Mouse (Mus musculus): ENCODE data around the gene Gm10577. TPM values are rescaled to one million over a fixed set of nuclear protein-coding genes. Genes with fewer than 3 reads are reported as not detected.

Gm10577 gene
- polyA plus RNA-seq, 2 experiments = not detected

GRCm38 (mm10) chr4:100990996-100991395 lies 29.5 kb downstream of the Gm10577 start:
- Histone ChIP-seq H3K9ac (replicated peaks) (no peak overlapping the region), H3K27me3 (ENCODE audit: control insufficient read depth, insufficient read depth, low read length) (no peaks in the 10 kb centered on the region), H3K9me3 (ENCODE audit: control insufficient read depth, low read length) (no peaks in the 10 kb centered on the region), H3K4me2 (ENCODE audit: low read depth) (no peak overlapping the region), H3K4me3 (ENCODE audit: insufficient read depth in 1 of 2, low read depth in 2 of 2, low read length in 2 of 2) (no peak overlapping the region), H3K36me3 (replicated peaks; ENCODE audit: control insufficient read depth, insufficient read depth, low read depth) (no peaks in the 10 kb centered on the region), H3K4me1 (replicated peaks; ENCODE audit: control insufficient read depth in 2 of 2, insufficient read depth in 2 of 2, low read length in 1 of 2) (peaks cover 32 to 41% of the 10 kb centered on the region in 2 experiments), H3K27ac (no peak overlapping the region)
- DNase-seq (ENCODE audit: low read depth in 3 of 3, low spot score in 3 of 3) = no peak
- TF ChIP-seq EP300 (IDR thresholded peaks at IDR 0.05; ENCODE audit: low read depth) = no peak
- no peak for TF ChIP-seq CTCF (IDR thresholded peaks at IDR 0.05; ENCODE audit: low read depth)
- WGBS (ENCODE audit: insufficient replicate concordance) = 76% methylated on average over 4 of the region's 4 CpGs
- no peak for ATAC-seq (ENCODE audit: insufficient read depth)

- H3K27ac ChIP-seq = no peak overlapping the region
- H3K36me3 ChIP-seq (replicated peaks; ENCODE audit: control insufficient read depth, insufficient read depth, low read depth) = no peaks in the 10 kb centered on the region
- TF ChIP-seq EP300 (IDR thresholded peaks at IDR 0.05; ENCODE audit: low read depth) (no peak), CTCF (IDR thresholded peaks at IDR 0.05; ENCODE audit: low read depth) (peak; percentile 71)
- H3K9ac ChIP-seq (replicated peaks) = no peak overlapping the region
- ATAC-seq (ENCODE audit: insufficient read depth) (no peak), DNase-seq (ENCODE audit: low read depth in 3 of 3, low spot score in 3 of 3) (peak in 1 of 3 experiments; percentile 30)
- H3K9me3 ChIP-seq (ENCODE audit: control insufficient read depth, low read length) = no peaks in the 10 kb centered on the region
- H3K4me2 ChIP-seq (ENCODE audit: low read depth) = no peak overlapping the region
- no peaks in the 10 kb centered on the region for H3K27me3 ChIP-seq (ENCODE audit: control insufficient read depth, insufficient read depth, low read length)
- H3K4me3 ChIP-seq (ENCODE audit: insufficient read depth in 1 of 2, low read depth in 2 of 2, low read length in 2 of 2) = no peak overlapping the region
- H3K4me1 ChIP-seq (replicated peaks; ENCODE audit: control insufficient read depth in 2 of 2, insufficient read depth in 2 of 2, low read length in 1 of 2) = peaks cover 18 to 21% of the 10 kb centered on the region in 2 experiments
- WGBS (ENCODE audit: insufficient replicate concordance) = 79% methylated on average over 8 of the region's 8 CpGs
These were observed 32.2 kb downstream of the Gm10577 start for GRCm38 (mm10) chr4:100988231-100988799.

GRCm38 (mm10) chr4:100987187-100987586 lies 33.3 kb downstream of the Gm10577 start:
- ATAC-seq (ENCODE audit: insufficient read depth) (no peak), DNase-seq (ENCODE audit: low read depth in 3 of 3, low spot score in 3 of 3) (no peak)
- peaks cover 8 to 10% of the 10 kb centered on the region in 2 experiments for H3K4me1 ChIP-seq (replicated peaks; ENCODE audit: control insufficient read depth in 2 of 2, insufficient read depth in 2 of 2, low read length in 1 of 2)
- no peak overlapping the region for H3K4me2 ChIP-seq (ENCODE audit: low read depth)
- no peak overlapping the region for H3K9ac ChIP-seq (replicated peaks)
- H3K9me3 ChIP-seq (ENCODE audit: control insufficient read depth, low read length) = no peaks in the 10 kb centered on the region
- no peak overlapping the region for H3K4me3 ChIP-seq (ENCODE audit: insufficient read depth in 1 of 2, low read depth in 2 of 2, low read length in 2 of 2)
- H3K27me3 ChIP-seq (ENCODE audit: control insufficient read depth, insufficient read depth, low read length) = no peaks in the 10 kb centered on the region
- no peak overlapping the region for H3K27ac ChIP-seq
- WGBS (ENCODE audit: insufficient replicate concordance) = 64% methylated on average over 1 of the region's 1 CpGs
- no peaks in the 10 kb centered on the region for H3K36me3 ChIP-seq (replicated peaks; ENCODE audit: control insufficient read depth, insufficient read depth, low read depth)
- TF ChIP-seq CTCF (IDR thresholded peaks at IDR 0.05; ENCODE audit: low read depth) (peak; percentile 25; the same call in 1 of the 2 replicates), EP300 (IDR thresholded peaks at IDR 0.05; ENCODE audit: low read depth) (no peak)

- Histone ChIP-seq H3K9ac (replicated peaks) (no peak overlapping the region), H3K36me3 (replicated peaks; ENCODE audit: control insufficient read depth, insufficient read depth, low read depth) (no peaks in the 10 kb centered on the region), H3K4me3 (ENCODE audit: insufficient read depth in 1 of 2, low read depth in 2 of 2, low read length in 2 of 2) (no peak overlapping the region), H3K4me2 (ENCODE audit: low read depth) (no peak overlapping the region), H3K4me1 (replicated peaks; ENCODE audit: control insufficient read depth in 2 of 2, insufficient read depth in 2 of 2, low read length in 1 of 2) (no peaks in the 10 kb centered on the region), H3K27ac (no peak overlapping the region), H3K27me3 (ENCODE audit: control insufficient read depth, insufficient read depth, low read length) (no peaks in the 10 kb centered on the region), H3K9me3 (ENCODE audit: control insufficient read depth, low read length) (no peaks in the 10 kb centered on the region)
- WGBS (ENCODE audit: insufficient replicate concordance) = 79% methylated on average over 7 of the region's 7 CpGs
- no peak for TF ChIP-seq EP300 (IDR thresholded peaks at IDR 0.05; ENCODE audit: low read depth)
- DNase-seq (ENCODE audit: low read depth in 3 of 3, low spot score in 3 of 3) (no peak), ATAC-seq (ENCODE audit: insufficient read depth) (no peak)
These were observed 43.0 kb downstream of the Gm10577 start for GRCm38 (mm10) chr4:100977522-100977921.

- Histone ChIP-seq H3K4me1 (replicated peaks; ENCODE audit: control insufficient read depth in 2 of 2, insufficient read depth in 2 of 2, low read length in 1 of 2) (no peaks in the 10 kb centered on the region), H3K9me3 (ENCODE audit: control insufficient read depth, low read length) (no peaks in the 10 kb centered on the region), H3K27ac (no peak overlapping the region), H3K4me2 (ENCODE audit: low read depth) (no peak overlapping the region), H3K27me3 (ENCODE audit: control insufficient read depth, insufficient read depth, low read length) (no peaks in the 10 kb centered on the region), H3K9ac (replicated peaks) (no peak overlapping the region), H3K36me3 (replicated peaks; ENCODE audit: control insufficient read depth, insufficient read depth, low read depth) (no peaks in the 10 kb centered on the region), H3K4me3 (ENCODE audit: insufficient read depth in 1 of 2, low read depth in 2 of 2, low read length in 2 of 2) (no peak overlapping the region)
- DNase-seq (ENCODE audit: low read depth in 3 of 3, low spot score in 3 of 3) = no peak
- no peak for ATAC-seq (ENCODE audit: insufficient read depth)
- no peak for TF ChIP-seq EP300 (IDR thresholded peaks at IDR 0.05; ENCODE audit: low read depth)
- no peak for TF ChIP-seq CTCF (IDR thresholded peaks at IDR 0.05; ENCODE audit: low read depth)
- WGBS (ENCODE audit: insufficient replicate concordance) = 79% methylated on average over 14 of the region's 14 CpGs
These were observed 46.0 kb downstream of the Gm10577 start for GRCm38 (mm10) chr4:100974455-100975035.

Data from liver, embryonic 14.5 days (tissue).